Mouse (Mus musculus) lung, postnatal 0 days (tissue): Measurements from ENCODE around the gene Mindy1.

ENCODE experiments used
- CTCF ChIP-seq: IDR thresholded peaks from 2 replicates; pipeline ENCODE4 v1.5.1; 2016; ENCODE audit warnings: antibody characterized with exemption, mild to moderate bottlenecking
- EP300 ChIP-seq: IDR thresholded peaks from 2 replicates; pipeline ENCODE4 v1.6.1; 2016; ENCODE audit warnings: antibody characterized with exemption, mild to moderate bottlenecking, control low read depth

- TF ChIP-seq CTCF (no peak), EP300 (no peak)
These were observed 26.0 kb downstream of the Mindy1 start, which contains the start of gene Anxa9 for GRCm38 (mm10) chr3:95307100-95307499.
